21 mouse cellular contexts compared by ENCODE assay signal in the genomic region with DNA sequence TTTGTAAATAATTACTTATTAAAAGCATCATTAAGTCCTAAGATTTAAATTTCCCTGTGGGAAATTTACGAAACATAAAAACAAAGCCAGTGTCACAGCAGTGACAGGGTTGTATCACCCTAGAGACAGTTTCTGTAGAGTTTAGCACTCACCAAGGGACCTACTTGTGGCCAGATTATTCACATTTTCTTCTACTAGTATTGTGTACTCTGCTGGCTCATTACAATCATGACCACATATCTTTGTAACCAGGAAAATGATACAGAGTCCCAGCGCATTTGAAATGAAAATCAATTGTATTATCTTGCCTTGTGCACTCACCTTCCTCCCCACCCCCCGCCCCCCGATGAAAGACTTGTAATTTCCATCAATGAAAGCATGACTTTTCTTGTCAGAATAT.
DNase-seq lines count a peak whose midpoint lies in the region; ATAC-seq and TF ChIP-seq lines count a peak whose summit lies in the region.
"Had no signal": no experiment of that assay in that cellular context is flagged by ENCODE, and none has a peak within 500 bp of the region (broad histone marks: within the 10 kb centered on the region; RNA-seq: fewer than 3 reads in every experiment).

No protein-coding gene starts in this region.

- no peak overlapping the region for H3K9ac ChIP-seq in forebrain, embryonic 12.5 days
- H3K9ac ChIP-seq in hindbrain, postnatal 0 days (replicated peaks; ENCODE audit: low read length): no peak overlapping the region
- H3K9ac ChIP-seq in forebrain, embryonic 16.5 days (replicated peaks; ENCODE audit: low read depth, low read length): no peak overlapping the region
- no peak overlapping the region for H3K9ac ChIP-seq in midbrain, postnatal 0 days (replicated peaks; ENCODE audit: low read length, poor library complexity, severe bottlenecking)
- H3K9ac ChIP-seq: embryonic facial prominence, embryonic 12.5 days; intestine, embryonic 15.5 days had no signal

- H3K27ac ChIP-seq in forebrain, embryonic 12.5 days: peak overlapping the region; percentile 3; the same call in 1 of the 2 replicates
- no peak overlapping the region for H3K27ac ChIP-seq in forebrain, embryonic 10.5 days
- H3K27ac ChIP-seq in hindbrain, postnatal 0 days: no peak overlapping the region
- H3K27ac ChIP-seq in hindbrain, embryonic 10.5 days: no peak overlapping the region; the same call in 1 of the 2 replicates
- no peak overlapping the region for H3K27ac ChIP-seq in forebrain, embryonic 16.5 days (ENCODE audit: low read length)
- H3K27ac ChIP-seq in midbrain, postnatal 0 days (ENCODE audit: low read depth, low read length): no peak overlapping the region
- H3K27ac ChIP-seq: heart, embryonic 10.5 days; intestine, embryonic 15.5 days had no signal

- no peak overlapping the region for H3K4me2 ChIP-seq in forebrain, embryonic 12.5 days
- 0 out of 2 replicates have a peak overlapping the region, but pooled peaks have one; percentile 10 for H3K4me2 ChIP-seq in hindbrain, postnatal 0 days (ENCODE audit: low read depth, low read length)
- H3K4me2 ChIP-seq in forebrain, embryonic 16.5 days (ENCODE audit: low read length): no peak overlapping the region
- H3K4me2 ChIP-seq in midbrain, postnatal 0 days (ENCODE audit: low read depth, low read length, poor library complexity, severe bottlenecking): peak overlapping the region; percentile 33; the same call in 1 of the 2 replicates
- H3K4me2 ChIP-seq: embryonic facial prominence, embryonic 12.5 days; intestine, embryonic 15.5 days had no signal

- DNase-seq in forebrain, embryonic 10.5 days (ENCODE audit: extremely low spot score, low spot score): no peak
- DNase-seq in hindbrain, postnatal 0 days (ENCODE audit: low spot score): no peak
- DNase-seq in hindbrain, embryonic 10.5 days (ENCODE audit: low spot score): no peak
- no peak for DNase-seq in midbrain, postnatal 0 days (ENCODE audit: low spot score)
- DNase-seq in thymus, postnatal 4 days: no peak
- DNase-seq: adrenal gland, adult 8-10 months; B cell, adult 2 months; cerebellum, adult 11 months; cerebellum, adult 8-10 months; cerebellum, postnatal 25 days; gastrocnemius, postnatal 10 days; heart, adult 18-20 months; heart, postnatal 10 days; heart, postnatal 4 days had no signal

- H3K9me3 ChIP-seq in forebrain, embryonic 12.5 days: no peaks in the 10 kb centered on the region
- H3K9me3 ChIP-seq in forebrain, embryonic 10.5 days: no peaks in the 10 kb centered on the region
- no peaks in the 10 kb centered on the region for H3K9me3 ChIP-seq in hindbrain, postnatal 0 days (ENCODE audit: low read length)
- no peaks in the 10 kb centered on the region for H3K9me3 ChIP-seq in hindbrain, embryonic 10.5 days
- H3K9me3 ChIP-seq in forebrain, embryonic 16.5 days (ENCODE audit: control insufficient read depth, low read length): no peaks in the 10 kb centered on the region
- no peaks in the 10 kb centered on the region for H3K9me3 ChIP-seq in midbrain, postnatal 0 days (ENCODE audit: low read length)
- H3K9me3 ChIP-seq: embryonic facial prominence, embryonic 12.5 days; G1E; heart, embryonic 10.5 days; intestine, embryonic 15.5 days had no signal

- no peak overlapping the region for H3K4me3 ChIP-seq in forebrain, embryonic 12.5 days (replicated peaks)
- no peak overlapping the region for H3K4me3 ChIP-seq in forebrain, embryonic 10.5 days
- no peak overlapping the region for H3K4me3 ChIP-seq in hindbrain, postnatal 0 days (ENCODE audit: low read length)
- no peak overlapping the region for H3K4me3 ChIP-seq in hindbrain, embryonic 10.5 days
- no peak overlapping the region for H3K4me3 ChIP-seq in forebrain, embryonic 16.5 days (replicated peaks; ENCODE audit: low read length)
- no peak overlapping the region for H3K4me3 ChIP-seq in midbrain, postnatal 0 days (ENCODE audit: low read depth, low read length)
- H3K4me3 ChIP-seq: embryonic facial prominence, embryonic 12.5 days; heart, embryonic 10.5 days; intestine, embryonic 15.5 days had no signal

- peak; percentile 41; the same call in 1 of the 2 replicates for ATAC-seq in forebrain, embryonic 12.5 days (ENCODE audit: low FRiP score)
- no peak for ATAC-seq in hindbrain, postnatal 0 days
- peak; percentile 45; the same call in 1 of the 2 replicates for ATAC-seq in forebrain, embryonic 16.5 days
- no peak for ATAC-seq in midbrain, postnatal 0 days (ENCODE audit: low FRiP score)
- ATAC-seq: CD4-positive, CD25-positive, alpha-beta regulatory T cell, adult 4 months; intestine, embryonic 15.5 days had no signal

- H3K36me3 ChIP-seq in forebrain, embryonic 12.5 days (replicated peaks): no peaks in the 10 kb centered on the region
- H3K36me3 ChIP-seq in forebrain, embryonic 10.5 days (replicated peaks): no peaks in the 10 kb centered on the region
- H3K36me3 ChIP-seq in hindbrain, postnatal 0 days (ENCODE audit: insufficient read depth, low read length): no peaks in the 10 kb centered on the region
- no peaks in the 10 kb centered on the region for H3K36me3 ChIP-seq in hindbrain, embryonic 10.5 days
- no peaks in the 10 kb centered on the region for H3K36me3 ChIP-seq in forebrain, embryonic 16.5 days (ENCODE audit: control insufficient read depth, insufficient read depth)
- no peaks in the 10 kb centered on the region for H3K36me3 ChIP-seq in midbrain, postnatal 0 days (ENCODE audit: insufficient read depth, low read length)
- H3K36me3 ChIP-seq: embryonic facial prominence, embryonic 12.5 days; G1E; heart, embryonic 10.5 days; intestine, embryonic 15.5 days had no signal

- TF ChIP-seq CTCF in hindbrain, postnatal 0 days (IDR thresholded peaks at IDR 0.05; ENCODE audit: low read depth): no peak
- no peak for TF ChIP-seq CTCF in midbrain, postnatal 0 days (IDR thresholded peaks at IDR 0.05)

- peaks cover 7% of the 10 kb centered on the region; the same call in 1 of the 2 replicates for H3K27me3 ChIP-seq in forebrain, embryonic 12.5 days
- H3K27me3 ChIP-seq in forebrain, embryonic 10.5 days (ENCODE audit: poor library complexity, severe bottlenecking): 0 out of 2 replicates have a peak, but pooled peaks cover 12% of the 10 kb centered on the region
- H3K27me3 ChIP-seq in hindbrain, postnatal 0 days (ENCODE audit: insufficient read depth, low read length): no peaks in the 10 kb centered on the region
- H3K27me3 ChIP-seq in hindbrain, embryonic 10.5 days (ENCODE audit: insufficient read depth, poor library complexity, severe bottlenecking): no peaks in the 10 kb centered on the region
- H3K27me3 ChIP-seq in forebrain, embryonic 16.5 days (replicated peaks; ENCODE audit: control insufficient read depth, insufficient read depth, low read length): no peaks in the 10 kb centered on the region
- H3K27me3 ChIP-seq in midbrain, postnatal 0 days (ENCODE audit: insufficient read depth, low read length): no peaks in the 10 kb centered on the region
- H3K27me3 ChIP-seq: embryonic facial prominence, embryonic 12.5 days; intestine, embryonic 15.5 days had no signal

- H3K4me1 ChIP-seq in forebrain, embryonic 12.5 days: peaks cover 11% of the 10 kb centered on the region
- no peaks in the 10 kb centered on the region for H3K4me1 ChIP-seq in forebrain, embryonic 10.5 days
- no peaks in the 10 kb centered on the region for H3K4me1 ChIP-seq in hindbrain, postnatal 0 days (ENCODE audit: insufficient read depth, low read length)
- H3K4me1 ChIP-seq in hindbrain, embryonic 10.5 days (replicated peaks): peaks cover 4% of the 10 kb centered on the region; the same call in 1 of the 2 replicates
- H3K4me1 ChIP-seq in forebrain, embryonic 16.5 days (replicated peaks; ENCODE audit: control insufficient read depth, insufficient read depth, low read length): peaks cover 3% of the 10 kb centered on the region; the same call in 1 of the 2 replicates
- no peaks in the 10 kb centered on the region for H3K4me1 ChIP-seq in midbrain, postnatal 0 days (ENCODE audit: insufficient read depth, low read length)
- H3K4me1 ChIP-seq: embryonic facial prominence, embryonic 12.5 days; heart, embryonic 10.5 days; intestine, embryonic 15.5 days had no signal

- WGBS in forebrain, embryonic 12.5 days: 77% methylated on average over 4 of the region's 4 CpGs
- WGBS in forebrain, embryonic 10.5 days: 92% methylated on average over 4 of the region's 4 CpGs
- 74% methylated on average over 4 of the region's 4 CpGs for WGBS in hindbrain, postnatal 0 days
- WGBS in hindbrain, embryonic 10.5 days: 88% methylated on average over 4 of the region's 4 CpGs
- 54% methylated on average over 4 of the region's 4 CpGs for WGBS in forebrain, embryonic 16.5 days
- 61% methylated on average over 4 of the region's 4 CpGs for WGBS in midbrain, postnatal 0 days

Comparison
In these comparisons a context has a peak if more than half of its experiments do, and no peak if none do; other contexts are left out.
1. ATAC-seq: peak in forebrain, embryonic 12.5 days (single experiment) and forebrain, embryonic 16.5 days (single experiment); none in hindbrain, postnatal 0 days (single experiment) and midbrain, postnatal 0 days (single experiment).
2. H3K4me2 ChIP-seq: peak in hindbrain, postnatal 0 days (single experiment) and midbrain, postnatal 0 days (single experiment); none in forebrain, embryonic 12.5 days (single experiment) and forebrain, embryonic 16.5 days (single experiment).